Mouse (Mus musculus): ENCODE results near the gene Fam222b. TPM values are rescaled to one million over a fixed set of nuclear protein-coding genes. Genes with fewer than 3 reads are reported as not detected.

The Fam222b gene
- polyA plus RNA-seq, 2 experiments = 11.7 to 13.3 TPM

DNA sequence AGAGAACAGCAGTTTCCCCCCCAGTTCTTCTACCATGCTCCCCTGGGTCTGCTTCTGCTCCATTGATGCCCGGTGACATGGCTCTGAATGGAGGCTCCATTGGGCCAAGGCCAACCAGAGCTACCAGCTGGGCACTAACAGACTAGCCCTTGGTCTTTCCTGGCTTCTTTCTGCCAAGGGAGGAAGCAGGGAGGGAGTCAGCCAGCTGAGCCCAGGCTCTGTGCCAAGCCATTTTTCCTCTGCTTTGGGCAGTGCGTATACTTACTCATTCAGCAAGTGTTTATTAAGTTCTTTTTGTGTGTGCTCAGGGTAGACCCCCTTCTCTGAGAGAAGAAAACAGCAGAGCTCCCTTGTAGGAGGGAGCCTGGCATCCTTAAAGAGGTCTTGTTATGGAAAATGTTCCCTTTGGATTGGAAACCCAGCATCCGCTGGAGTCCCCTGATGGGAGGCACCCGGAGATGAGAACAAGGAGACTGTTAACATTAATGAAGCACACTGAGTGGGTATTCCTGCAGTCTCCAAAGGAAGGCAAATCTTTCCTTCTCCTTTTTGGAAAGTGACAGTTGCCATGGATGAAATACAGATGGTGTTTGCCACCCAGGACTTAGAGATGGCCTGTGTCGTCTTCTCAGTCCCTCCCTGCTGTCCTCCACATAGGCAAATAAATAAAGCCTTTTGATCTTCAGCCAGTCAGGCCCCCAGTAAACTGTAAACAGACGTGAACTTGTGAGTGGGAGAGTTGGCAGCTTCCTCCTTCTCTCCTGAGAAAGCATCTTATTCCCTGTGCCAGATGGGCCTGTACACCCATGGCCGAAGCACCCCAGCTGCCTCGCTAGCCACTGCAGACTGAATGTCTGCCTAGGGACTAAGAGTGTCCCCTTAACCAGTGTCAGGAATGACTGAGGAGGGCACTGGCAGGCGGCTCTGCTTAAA, 58.1 kb downstream of the Fam222b start:
- Histone ChIP-seq H3K4me1 (ENCODE audit: control insufficient read depth, insufficient read depth, low read length) (peaks cover 11% of the 10 kb centered on the region), H3K9ac (ENCODE audit: low read depth, low read length, severe bottlenecking) (no peak overlapping the region; the same call in 1 of the 2 replicates), H3K4me2 (replicated peaks; ENCODE audit: low read depth, low read length, severe bottlenecking) (no peak overlapping the region), H3K9me3 (ENCODE audit: control insufficient read depth, low read length) (no peaks in the 10 kb centered on the region), H3K27me3 (ENCODE audit: control insufficient read depth, insufficient read depth, low read length) (no peaks in the 10 kb centered on the region), H3K27ac (replicated peaks; ENCODE audit: low read depth, low read length) (peak overlapping the region; percentile 38; the same call in 1 of the 2 replicates), H3K36me3 (ENCODE audit: control insufficient read depth, insufficient read depth, low read length) (peaks cover 84% of the 10 kb centered on the region), H3K4me3 (replicated peaks; ENCODE audit: low read length) (no peak overlapping the region)
- TF ChIP-seq POLR2A (IDR thresholded peaks at IDR 0.05; ENCODE audit: borderline replicate concordance, extremely low read depth, insufficient read depth, insufficient read length) = no peak
- ATAC-seq (ENCODE audit: low FRiP score, low read depth) (no peak), DNase-seq (ENCODE audit: low spot score) (peak; percentile 44)
- WGBS = 49% methylated on average over 9 of the region's 9 CpGs

DNA sequence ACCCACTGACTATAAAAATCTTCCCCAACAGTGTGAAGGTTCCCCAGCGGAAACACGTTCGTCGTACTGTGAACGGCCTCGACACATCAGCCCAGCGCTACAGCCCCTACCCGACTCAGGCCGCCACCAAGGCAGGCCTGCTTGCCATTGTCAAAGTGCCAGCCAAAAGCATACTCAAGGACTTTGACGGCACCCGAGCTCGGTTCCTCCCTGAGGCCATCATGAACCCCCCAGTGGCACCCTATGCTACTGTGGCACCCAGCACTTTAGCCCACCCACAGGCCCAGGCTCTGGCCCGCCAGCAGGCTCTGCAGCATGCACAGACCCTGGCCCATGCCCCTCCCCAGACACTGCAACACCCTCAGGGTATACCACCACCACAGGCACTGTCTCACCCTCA, 59.3 kb downstream of the Fam222b start:
- WGBS = 78% methylated on average over 13 of the region's 13 CpGs
- no peak overlapping the region for H3K4me3 ChIP-seq (replicated peaks; ENCODE audit: low read length)
- no peak for TF ChIP-seq POLR2A (IDR thresholded peaks at IDR 0.05; ENCODE audit: borderline replicate concordance, extremely low read depth, insufficient read depth, insufficient read length)
- H3K27me3 ChIP-seq (ENCODE audit: control insufficient read depth, insufficient read depth, low read length) = no peaks in the 10 kb centered on the region
- ATAC-seq (ENCODE audit: low FRiP score, low read depth) = no peak
- peaks cover 88% of the 10 kb centered on the region for H3K36me3 ChIP-seq (ENCODE audit: control insufficient read depth, insufficient read depth, low read length)
- H3K9ac ChIP-seq (ENCODE audit: low read depth, low read length, severe bottlenecking) = no peak overlapping the region
- H3K4me2 ChIP-seq (replicated peaks; ENCODE audit: low read depth, low read length, severe bottlenecking) = no peak overlapping the region
- H3K4me1 ChIP-seq (ENCODE audit: control insufficient read depth, insufficient read depth, low read length) = peaks cover 11% of the 10 kb centered on the region
- H3K9me3 ChIP-seq (ENCODE audit: control insufficient read depth, low read length) = no peaks in the 10 kb centered on the region
- DNase-seq (ENCODE audit: low spot score) = no peak
- H3K27ac ChIP-seq (replicated peaks; ENCODE audit: low read depth, low read length) = no peak overlapping the region

DNA sequence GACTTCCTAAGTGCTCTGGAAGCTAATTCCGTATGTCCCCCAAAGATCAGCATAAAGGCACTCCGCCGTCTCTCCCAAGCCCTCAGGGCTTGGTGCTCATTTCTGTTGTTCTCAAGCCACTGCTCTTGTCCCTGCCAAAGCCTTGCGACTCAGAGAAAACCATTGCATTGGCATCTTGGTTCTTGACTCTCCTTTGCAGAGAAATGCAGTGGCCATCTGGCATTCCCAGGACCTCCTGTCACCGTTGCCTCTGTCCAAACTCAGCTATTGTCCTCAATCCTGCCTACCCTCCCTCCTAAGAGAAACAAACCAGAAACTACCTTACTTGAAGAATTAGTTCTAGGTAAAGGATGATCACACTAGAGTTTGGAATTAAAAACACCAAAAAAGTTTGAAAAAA, 61.2 kb downstream of the Fam222b start:
- Histone ChIP-seq H3K4me3 (replicated peaks; ENCODE audit: low read length) (no peak overlapping the region), H3K4me2 (replicated peaks; ENCODE audit: low read depth, low read length, severe bottlenecking) (no peak overlapping the region), H3K9me3 (ENCODE audit: control insufficient read depth, low read length) (no peaks in the 10 kb centered on the region), H3K9ac (ENCODE audit: low read depth, low read length, severe bottlenecking) (no peak overlapping the region), H3K36me3 (ENCODE audit: control insufficient read depth, insufficient read depth, low read length) (peaks cover 91% of the 10 kb centered on the region), H3K4me1 (ENCODE audit: control insufficient read depth, insufficient read depth, low read length) (peaks cover 11% of the 10 kb centered on the region), H3K27ac (replicated peaks; ENCODE audit: low read depth, low read length) (no peak overlapping the region), H3K27me3 (ENCODE audit: control insufficient read depth, insufficient read depth, low read length) (no peaks in the 10 kb centered on the region)
- WGBS = 78% methylated on average over 5 of the region's 5 CpGs
- no peak for DNase-seq (ENCODE audit: low spot score)
- TF ChIP-seq POLR2A (IDR thresholded peaks at IDR 0.05; ENCODE audit: borderline replicate concordance, extremely low read depth, insufficient read depth, insufficient read length) = no peak
- no peak for ATAC-seq (ENCODE audit: low FRiP score, low read depth)

DNA sequence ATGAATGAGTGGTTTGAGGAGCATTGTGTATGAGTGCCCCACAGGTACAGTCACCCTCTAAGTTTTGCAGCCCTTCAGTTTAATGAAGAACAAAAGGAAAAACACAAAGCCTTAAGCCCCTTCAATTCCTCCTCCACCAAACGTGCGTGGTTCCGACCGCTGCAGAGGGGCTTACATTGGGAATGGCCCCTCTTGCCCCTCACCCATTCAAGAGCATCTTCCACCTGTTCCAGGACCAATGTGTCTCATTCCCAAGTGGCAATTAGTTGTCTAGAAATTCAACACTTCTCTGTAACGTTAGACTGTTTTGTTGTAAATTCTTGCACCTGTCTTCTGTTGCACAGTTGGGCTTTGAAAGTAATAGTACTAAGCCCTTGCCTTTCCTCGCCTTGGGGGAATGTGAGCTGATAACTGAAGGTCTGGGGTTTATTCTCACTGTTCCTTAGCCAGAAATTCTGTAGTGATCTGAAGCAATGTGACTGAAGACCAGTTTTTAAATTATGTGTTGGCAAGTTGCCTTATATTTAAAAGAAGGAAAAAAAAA, 61.8 kb downstream of the Fam222b start:
- Histone ChIP-seq H3K9me3 (ENCODE audit: control insufficient read depth, low read length) (no peaks in the 10 kb centered on the region), H3K27ac (replicated peaks; ENCODE audit: low read depth, low read length) (no peak overlapping the region), H3K27me3 (ENCODE audit: control insufficient read depth, insufficient read depth, low read length) (no peaks in the 10 kb centered on the region), H3K4me3 (replicated peaks; ENCODE audit: low read length) (no peak overlapping the region), H3K4me1 (ENCODE audit: control insufficient read depth, insufficient read depth, low read length) (peaks cover 11% of the 10 kb centered on the region), H3K4me2 (replicated peaks; ENCODE audit: low read depth, low read length, severe bottlenecking) (no peak overlapping the region), H3K9ac (ENCODE audit: low read depth, low read length, severe bottlenecking) (no peak overlapping the region), H3K36me3 (ENCODE audit: control insufficient read depth, insufficient read depth, low read length) (peaks cover 91% of the 10 kb centered on the region)
- ATAC-seq (ENCODE audit: low FRiP score, low read depth) = no peak
- DNase-seq (ENCODE audit: low spot score) = no peak
- 67% methylated on average over 6 of the region's 6 CpGs for WGBS
- TF ChIP-seq POLR2A (IDR thresholded peaks at IDR 0.05; ENCODE audit: borderline replicate concordance, extremely low read depth, insufficient read depth, insufficient read length) = no peak

DNA sequence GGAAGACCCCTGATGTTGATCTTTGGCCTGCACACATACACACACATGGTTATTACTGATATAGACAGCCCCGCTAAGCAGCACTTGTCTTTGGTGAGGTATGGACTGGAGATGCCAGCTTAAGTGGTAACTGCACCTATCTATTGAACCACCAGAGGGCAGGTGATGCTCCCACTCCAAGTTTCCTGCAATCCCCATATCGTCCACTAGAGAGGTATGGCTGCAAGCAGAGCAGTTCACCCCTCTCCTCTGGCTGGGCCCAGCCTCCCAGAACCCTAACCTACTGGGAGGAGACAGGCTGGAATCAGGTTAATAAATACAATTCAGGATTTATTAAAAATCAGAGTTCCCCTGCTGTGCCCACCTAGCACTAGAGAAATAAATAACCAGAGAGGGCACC, 64.6 kb downstream of the Fam222b start:
- DNase-seq (ENCODE audit: low spot score) (peak; percentile 91), ATAC-seq (ENCODE audit: low FRiP score, low read depth) (no peak)
- H3K36me3 ChIP-seq (ENCODE audit: control insufficient read depth, insufficient read depth, low read length) = peaks cover 86% of the 10 kb centered on the region
- 33% methylated on average over 2 of the region's 2 CpGs for WGBS
- H3K4me1 ChIP-seq (ENCODE audit: control insufficient read depth, insufficient read depth, low read length) = peaks cover 20% of the 10 kb centered on the region
- H3K9me3 ChIP-seq (ENCODE audit: control insufficient read depth, low read length) = no peaks in the 10 kb centered on the region
- TF ChIP-seq POLR2A (IDR thresholded peaks at IDR 0.05; ENCODE audit: borderline replicate concordance, extremely low read depth, insufficient read depth, insufficient read length) = no peak
- H3K27ac ChIP-seq (replicated peaks; ENCODE audit: low read depth, low read length) = no peak overlapping the region
- no peak overlapping the region for H3K4me2 ChIP-seq (replicated peaks; ENCODE audit: low read depth, low read length, severe bottlenecking)
- H3K27me3 ChIP-seq (ENCODE audit: control insufficient read depth, insufficient read depth, low read length) = no peaks in the 10 kb centered on the region
- H3K9ac ChIP-seq (ENCODE audit: low read depth, low read length, severe bottlenecking) = no peak overlapping the region
- no peak overlapping the region for H3K4me3 ChIP-seq (replicated peaks; ENCODE audit: low read length)

Data from limb, embryonic 14.5 days (tissue).